Mouse (Mus musculus): ENCODE data around the gene Hspa12b. TPM values are rescaled to one million over a fixed set of nuclear protein-coding genes. Genes with fewer than 3 reads are reported as not detected.

Gene Hspa12b
- total and polyA plus RNA-seq, 3 experiments: 0.56 to 2.0 (median 1.7) TPM

DNA sequence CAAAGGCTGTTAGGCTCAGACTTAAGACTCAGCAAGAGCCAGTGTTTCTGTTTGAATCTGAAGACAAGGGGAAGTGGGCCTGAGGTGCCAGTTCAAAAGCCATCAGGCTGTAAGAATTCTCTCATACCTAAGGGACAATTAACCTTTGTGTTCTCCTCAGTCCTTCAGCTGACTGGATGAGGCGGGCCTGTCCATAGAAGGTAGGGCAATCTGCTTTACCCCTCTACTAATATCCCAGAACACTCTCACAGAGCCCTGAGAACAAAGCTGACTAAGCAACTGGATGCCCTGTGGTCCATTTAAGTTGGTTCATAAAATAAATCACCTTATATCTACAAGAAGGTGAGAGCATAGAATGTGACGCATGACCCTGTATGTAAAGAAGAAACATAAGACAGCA, 39.1 kb downstream of the Hspa12b start:
- Histone ChIP-seq H3K27me3 (replicated peaks) (no peaks in the 10 kb centered on the region), H3K4me1 (ENCODE audit: control insufficient read depth in 1 of 2, insufficient read depth in 2 of 2) (peaks cover 0 to 7% of the 10 kb centered on the region in 2 experiments; a peak in 1 of 4 replicates)
- dilution Hi-C loops (cut with MboI; ENCODE audit: extremely low pct_ligation_motif_present, extremely low pct_unique_long_range_greater_than_20kb, low sequenced_read_pairs): no loop called here

GRCm38 (mm10) chr2:131167984-131168383, 40.9 kb downstream of the Hspa12b start:
- Histone ChIP-seq H3K4me1 (ENCODE audit: control insufficient read depth in 1 of 2, insufficient read depth in 2 of 2) (peaks cover 0 to 7% of the 10 kb centered on the region in 2 experiments; a peak in 1 of 4 replicates), H3K36me3 (replicated peaks in 1 of 2; ENCODE audit: control insufficient read depth in 1 of 2, insufficient read depth in 1 of 2, low read length in 1 of 2) (peaks cover 0 to 4% of the 10 kb centered on the region in 2 experiments), H3K9ac (ENCODE audit: insufficient read depth, low read depth) (no peak overlapping the region), H3K4me2 (ENCODE audit: insufficient read depth, low read depth, poor library complexity, severe bottlenecking) (no peak overlapping the region), H3K79me2 (replicated peaks; ENCODE audit: control insufficient read depth, extremely low read depth, insufficient read depth, poor library complexity, severe bottlenecking) (no peaks in the 10 kb centered on the region), H3K27ac (ENCODE audit: insufficient read depth, low read depth) (no peak overlapping the region), H3K27me3 (replicated peaks) (no peaks in the 10 kb centered on the region), H3K9me3 (replicated peaks; ENCODE audit: low read length) (peaks cover 14% of the 10 kb centered on the region), H3K4me3 (replicated peaks in 1 of 3; ENCODE audit: low read depth in 2 of 3, low read length in 2 of 3, poor library complexity in 1 of 3) (no peak overlapping the region)
- TF ChIP-seq USF1 (IDR thresholded peaks at IDR 0.05; ENCODE audit: low read depth, low read length): no peak
- TF ChIP-seq NRF1 (IDR thresholded peaks at IDR 0.05; ENCODE audit: low read depth, low read length): no peak
- TF ChIP-seq USF2 (conservative IDR thresholded peaks at IDR 0.05; ENCODE audit: low read depth, low read length): no peak
- TF ChIP-seq IRF4 (IDR thresholded peaks at IDR 0.05; ENCODE audit: low read depth, low read length): no peak
- no peak for TF ChIP-seq JUND (conservative IDR thresholded peaks at IDR 0.05; ENCODE audit: low read depth, low read length)
- in situ Hi-C loops (cut with MboI; ENCODE audit: low pct_ligation_motif_present, low pct_unique_long_range_greater_than_20kb, low sequenced_read_pairs): no loop called here
- no peak for DNase-seq (ENCODE audit: extremely low read depth)
- dilution Hi-C loops (cut with MboI; ENCODE audit: extremely low pct_ligation_motif_present, extremely low pct_unique_long_range_greater_than_20kb, low sequenced_read_pairs): no loop called here

More for the DNA sequence above, 39.1 kb downstream of the Hspa12b start:
- no peak overlapping the region for H3K4me3 ChIP-seq (replicated peaks in 1 of 3; ENCODE audit: low read depth in 2 of 3, low read length in 2 of 3, poor library complexity in 1 of 3)
- peaks cover 16% of the 10 kb centered on the region for H3K9me3 ChIP-seq (replicated peaks; ENCODE audit: low read length)
- no peak overlapping the region for H3K9ac ChIP-seq (ENCODE audit: insufficient read depth, low read depth)
- DNase-seq (ENCODE audit: extremely low read depth): no peak
- peaks cover 0 to 2% of the 10 kb centered on the region in 2 experiments for H3K36me3 ChIP-seq (replicated peaks in 1 of 2; ENCODE audit: control insufficient read depth in 1 of 2, insufficient read depth in 1 of 2, low read length in 1 of 2)
- TF ChIP-seq NELFE (IDR thresholded peaks at IDR 0.05; ENCODE audit: low read depth, low read length) (no peak), MAX (IDR thresholded peaks at IDR 0.05; ENCODE audit: low read length) (no peak), BHLHE40 (IDR thresholded peaks at IDR 0.05; ENCODE audit: low read depth, low read length) (no peak), ZNF384 (IDR thresholded peaks at IDR 0.05; ENCODE audit: low read depth, low read length) (no peak), JUND (conservative IDR thresholded peaks at IDR 0.05; ENCODE audit: low read depth, low read length) (no peak), TCF12 (IDR thresholded peaks at IDR 0.05; ENCODE audit: low read depth, low read length) (no peak), GABPA (IDR thresholded peaks at IDR 0.05; ENCODE audit: insufficient replicate concordance, low read depth, low read length) (no peak), CTCF (conservative IDR thresholded peaks at IDR 0.05 in 1 of 2, IDR thresholded peaks at IDR 0.05 in 1 of 2; ENCODE audit: low read depth in 2 of 2, low read length in 2 of 2) (no peak), POLR2AphosphoS2 (IDR thresholded peaks at IDR 0.05; ENCODE audit: low read depth, low read length) (no peak), ZKSCAN1 (IDR thresholded peaks at IDR 0.05; ENCODE audit: borderline replicate concordance, low read depth, low read length) (no peak), RAD21 (IDR thresholded peaks at IDR 0.05; ENCODE audit: low read depth, low read length) (no peak), KAT2A (IDR thresholded peaks at IDR 0.05; ENCODE audit: insufficient replicate concordance, low read length) (no peak), UBTF (IDR thresholded peaks at IDR 0.05; ENCODE audit: low read depth, low read length) (no peak), JUN (IDR thresholded peaks at IDR 0.05; ENCODE audit: insufficient read depth, low read depth, low read length) (no peak), NRF1 (IDR thresholded peaks at IDR 0.05; ENCODE audit: low read depth, low read length) (no peak), MAFK (IDR thresholded peaks at IDR 0.05; ENCODE audit: insufficient replicate concordance, low read length) (no peak)
- H3K4me2 ChIP-seq (ENCODE audit: insufficient read depth, low read depth, poor library complexity, severe bottlenecking): no peak overlapping the region
- no peaks in the 10 kb centered on the region for H3K79me2 ChIP-seq (replicated peaks; ENCODE audit: control insufficient read depth, extremely low read depth, insufficient read depth, poor library complexity, severe bottlenecking)
- no peak overlapping the region for H3K27ac ChIP-seq (ENCODE audit: insufficient read depth, low read depth)
- in situ Hi-C loops (cut with MboI; ENCODE audit: low pct_ligation_motif_present, low pct_unique_long_range_greater_than_20kb, low sequenced_read_pairs): no loop called here
